Mouse (Mus musculus) liver, embryonic 12.5 days (tissue): ENCODE results near the gene Sez6. TPM values are rescaled to one million over a fixed set of nuclear protein-coding genes. Genes with fewer than 3 reads are reported as not detected.

Source experiments
- ATAC-seq: fragments of 200-750 bp; cut with Nextera tagmentation; 2 replicates; pipeline ENCODE4 v1.8.0; 2017; ENCODE audit warnings: moderate number of reproducible peaks, mild to moderate bottlenecking, moderate library complexity
- H3K27ac ChIP-seq: fragments of 300-500 bp; sonication (generic); 2 replicates; pipeline ENCODE4 v1.5.1; 2016; ENCODE audit warnings: mild to moderate bottlenecking
- H3K27me3 ChIP-seq: fragments of 300-500 bp; sonication (generic); replicated peaks from 2 replicates; pipeline ENCODE4 v1.6.1; 2016; ENCODE audit warnings: mild to moderate bottlenecking, moderate library complexity
- H3K36me3 ChIP-seq: fragments of 300-500 bp; sonication (generic); 2 replicates; pipeline ENCODE4 v1.6.1; 2016; ENCODE audit warnings: mild to moderate bottlenecking, moderate library complexity
- H3K4me1 ChIP-seq: fragments of 300-500 bp; sonication (generic); 2 replicates; pipeline ENCODE4 v1.6.1; 2016
- H3K4me2 ChIP-seq: fragments of 300-500 bp; sonication (generic); 2 replicates; pipeline ENCODE4 v1.6.1; 2016; ENCODE audit warnings: mild to moderate bottlenecking, moderate library complexity
- H3K4me3 ChIP-seq: fragments of 300-500 bp; sonication (generic); 2 replicates; pipeline ENCODE4 v1.5.1; 2016; ENCODE audit warnings: mild to moderate bottlenecking, moderate library complexity
- H3K9ac ChIP-seq: fragments of 300-500 bp; sonication (generic); 2 replicates; pipeline ENCODE4 v1.6.1; 2016; ENCODE audit warnings: mild to moderate bottlenecking, moderate library complexity
- H3K9me3 ChIP-seq: fragments of 300-500 bp; sonication (generic); replicated peaks from 2 replicates; pipeline ENCODE4 v1.6.1; 2016; ENCODE audit warnings: mild to moderate bottlenecking, moderate library complexity
- WGBS: fragments of 180-500 bp; shearing (Covaris S2); methylation state at CpG from one replicate; pipeline ENCODE4 v1.1.7; 2016; ENCODE audit not compliant: insufficient replicate concordance; 5-methylcytosine and 5-hydroxymethylcytosine counted together
- polyA plus RNA-seq: library from polyadenylated mRNA; unstranded; fragments of >200 nt; fragmentation: Nextera tagmentation; extraction: Ambion mirVana; gene quantifications from 2 replicates; pipeline ENCODE4 v1.2.1, GENCODE M21; 2016

The Sez6 gene
- polyA plus RNA-seq, 1 experiment from 2014 or later: 0.05 TPM

DNA sequence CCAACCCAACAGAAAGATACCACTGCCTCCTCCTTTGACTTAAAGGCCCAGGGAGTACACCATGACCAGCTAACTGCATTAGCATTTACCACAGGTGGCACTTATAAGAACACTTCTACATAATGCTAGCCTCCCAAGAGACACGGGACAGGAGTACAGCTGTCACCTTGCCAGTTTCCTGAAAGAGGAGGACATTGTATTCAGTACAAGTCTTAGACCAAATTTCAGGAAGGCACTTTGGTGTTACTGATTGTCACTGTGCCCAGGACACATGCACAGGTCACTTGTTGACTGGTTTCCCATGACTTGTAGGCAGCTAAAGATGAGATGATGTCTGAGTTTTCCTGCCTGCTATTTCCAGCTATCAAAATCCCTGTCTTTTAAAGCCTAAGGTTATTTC, 65.0 kb downstream of the Sez6 start:
- no peaks in the 10 kb centered on the region for H3K4me1 ChIP-seq
- H3K27me3 ChIP-seq: no peaks in the 10 kb centered on the region
- peaks cover 85% of the 10 kb centered on the region for H3K36me3 ChIP-seq
- 57% methylated on average over 1 of the region's 1 CpGs for WGBS
- H3K9me3 ChIP-seq: no peaks in the 10 kb centered on the region
- H3K4me2 ChIP-seq: no peak overlapping the region
- no peak overlapping the region for H3K9ac ChIP-seq
- no peak overlapping the region for H3K27ac ChIP-seq
- ATAC-seq: no peak
- no peak overlapping the region for H3K4me3 ChIP-seq

DNA sequence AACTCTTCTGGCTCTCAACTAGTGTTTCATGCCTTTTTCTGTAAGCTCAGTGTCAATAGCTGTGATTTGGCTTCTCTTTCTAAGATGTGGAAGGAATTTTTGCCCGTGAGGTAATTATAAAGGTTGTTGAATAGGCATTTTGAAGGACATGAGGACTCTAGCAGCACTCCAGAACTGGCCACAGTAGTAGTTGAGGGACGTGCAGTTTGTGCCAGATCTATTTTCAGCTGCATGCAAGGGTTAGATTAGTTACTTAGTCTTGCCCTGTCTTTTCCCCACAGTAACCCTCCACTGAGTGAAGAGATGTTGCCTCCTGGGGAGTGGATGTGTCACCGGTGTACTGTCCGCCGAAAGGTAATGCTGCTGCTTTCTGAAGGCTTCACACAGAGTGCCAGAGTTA, 75.8 kb downstream of the Sez6 start:
- Histone ChIP-seq H3K36me3 (peaks cover 87% of the 10 kb centered on the region), H3K4me3 (no peak overlapping the region), H3K9ac (no peak overlapping the region), H3K4me2 (no peak overlapping the region), H3K4me1 (peaks cover 39% of the 10 kb centered on the region), H3K27ac (no peak overlapping the region), H3K27me3 (no peaks in the 10 kb centered on the region), H3K9me3 (no peaks in the 10 kb centered on the region)
- ATAC-seq: no peak
- 90% methylated on average over 5 of the region's 5 CpGs for WGBS

- 16% methylated on average over 4 of the region's 4 CpGs for WGBS
- H3K4me3 ChIP-seq: no peak overlapping the region
- peaks cover 98% of the 10 kb centered on the region for H3K36me3 ChIP-seq
- H3K9me3 ChIP-seq: no peaks in the 10 kb centered on the region
- no peaks in the 10 kb centered on the region for H3K4me1 ChIP-seq
- no peak for ATAC-seq
- H3K4me2 ChIP-seq: no peak overlapping the region
- H3K9ac ChIP-seq: no peak overlapping the region
- H3K27ac ChIP-seq: no peak overlapping the region
- H3K27me3 ChIP-seq: no peaks in the 10 kb centered on the region
Observed at GRCm38 (mm10) chr11:78019676-78020075, 89.1 kb downstream of the Sez6 start.

DNA sequence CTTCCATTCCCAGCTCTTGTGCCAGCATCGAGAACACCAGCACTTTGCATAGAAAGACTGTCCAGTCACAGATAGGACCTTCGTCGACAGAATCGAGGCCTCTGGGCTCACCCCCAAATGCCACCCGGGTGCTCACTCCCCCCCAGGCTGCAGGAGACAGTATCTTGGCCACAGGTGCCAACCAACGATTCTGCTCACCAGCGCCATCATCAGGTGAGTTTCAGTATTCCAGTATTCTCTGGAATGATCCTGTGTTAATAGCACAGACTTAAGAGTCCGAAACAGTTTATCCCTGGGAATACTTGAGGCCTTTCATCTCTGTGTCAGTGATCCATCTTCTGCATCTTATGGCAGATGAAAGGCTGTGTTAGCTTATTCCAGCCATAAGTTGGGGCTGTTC, 93.0 kb downstream of the Sez6 start:
- no peak overlapping the region for H3K4me2 ChIP-seq
- ATAC-seq: no peak
- no peak overlapping the region for H3K9ac ChIP-seq
- H3K36me3 ChIP-seq: peaks cover 97% of the 10 kb centered on the region
- no peaks in the 10 kb centered on the region for H3K4me1 ChIP-seq
- H3K4me3 ChIP-seq: no peak overlapping the region
- H3K27me3 ChIP-seq: no peaks in the 10 kb centered on the region
- no peak overlapping the region for H3K27ac ChIP-seq
- WGBS: 76% methylated on average over 8 of the region's 8 CpGs
- H3K9me3 ChIP-seq: no peaks in the 10 kb centered on the region

Other genes with a start within 250 kb of the Sez6 start
- 2.7 and 3.2 TPM in 2 replicates for gene Nufip2, start 244.6 kb upstream of the Sez6 start, polyA plus RNA-seq
- not detected in 2 replicates for gene Cryba1, start 205.5 kb upstream of the Sez6 start, polyA plus RNA-seq
- 28.8 and 30.3 TPM in 2 replicates for gene Myo18a, start 167.6 kb upstream of the Sez6 start, polyA plus RNA-seq
- 1.2 and 1.6 TPM in 2 replicates for gene Gm10277, start 143.1 kb upstream of the Sez6 start, polyA plus RNA-seq
- gene Pipox, start 36.7 kb upstream of the Sez6 start, polyA plus RNA-seq: 6.7 and 7.2 TPM in 2 replicates
- gene Phf12, start 52.0 kb downstream of the Sez6 start, polyA plus RNA-seq: 13.6 and 13.8 TPM in 2 replicates
- gene Dhrs13, start 101.5 kb downstream of the Sez6 start, polyA plus RNA-seq: 25.4 and 26.4 TPM in 2 replicates
- 31.7 and 32.0 TPM in 2 replicates for gene Flot2, start 107.1 kb downstream of the Sez6 start, polyA plus RNA-seq
- gene Eral1, start 149.6 kb downstream of the Sez6 start, polyA plus RNA-seq: 23.2 and 25.5 TPM in 2 replicates
- gene Fam222b, start 163.9 kb downstream of the Sez6 start, polyA plus RNA-seq: 6.0 and 6.7 TPM in 2 replicates
- gene Traf4, start 234.8 kb downstream of the Sez6 start, polyA plus RNA-seq: 45.4 and 47.6 TPM in 2 replicates
- gene Nek8, start 245.9 kb downstream of the Sez6 start, polyA plus RNA-seq: 12.2 and 13.7 TPM in 2 replicates
- gene Tlcd1, start 245.9 kb downstream of the Sez6 start, polyA plus RNA-seq: 62.6 and 67.1 TPM in 2 replicates